Mouse (Mus musculus) neural tube, embryonic 11.5 days (tissue): ENCODE results near the gene Gm20605. TPM values are rescaled to one million over a fixed set of nuclear protein-coding genes. Genes with fewer than 3 reads are reported as not detected.

ENCODE experiments used
- ATAC-seq: fragments of 200-750 bp; cut with Nextera tagmentation; 2 replicates; pipeline ENCODE4 v1.8.0; 2017; ENCODE audit warnings: moderate number of reproducible peaks, mild to moderate bottlenecking, moderate TSS enrichment, moderate library complexity; ENCODE audit not compliant: insufficient read depth, low FRiP score, low TSS enrichment
- DNase-seq: peaks from one replicate; pipeline ENCODE4 v3.0.0-alpha.2; 2015; ENCODE audit warnings: low spot score
- H3K27ac ChIP-seq: fragments of 300-500 bp; sonication (generic); 2 replicates; pipeline ENCODE4 v1.5.1; 2014; ENCODE audit warnings: low read depth, mild to moderate bottlenecking, low read length
- H3K27me3 ChIP-seq: fragments of 300-500 bp; sonication (generic); 2 replicates; pipeline ENCODE4 v1.6.1; 2014; ENCODE audit warnings: mild to moderate bottlenecking, low read length, mixed read lengths; ENCODE audit not compliant: control insufficient read depth, insufficient read depth
- H3K36me3 ChIP-seq: fragments of 300-500 bp; sonication (generic); 2 replicates; pipeline ENCODE4 v1.6.1; 2014; ENCODE audit warnings: mild to moderate bottlenecking, low read length, moderate library complexity, mixed read lengths; ENCODE audit not compliant: control insufficient read depth, insufficient read depth
- H3K4me1 ChIP-seq: fragments of 300-500 bp; sonication (generic); 2 replicates; pipeline ENCODE4 v1.6.1; 2014; ENCODE audit warnings: low read length, mixed read lengths; ENCODE audit not compliant: control insufficient read depth, insufficient read depth
- H3K4me2 ChIP-seq: fragments of 300-500 bp; sonication (generic); 2 replicates; pipeline ENCODE4 v1.6.1; 2014; ENCODE audit warnings: low read depth, mild to moderate bottlenecking, moderate library complexity
- H3K4me3 ChIP-seq: fragments of 300-500 bp; sonication (generic); 2 replicates; pipeline ENCODE4 v1.5.1; 2014; ENCODE audit warnings: low read depth, low read length
- H3K9ac ChIP-seq: fragments of 300-500 bp; sonication (generic); 2 replicates; pipeline ENCODE4 v1.6.1; 2014; ENCODE audit warnings: mild to moderate bottlenecking, low read length
- H3K9me3 ChIP-seq: fragments of 300-500 bp; sonication (generic); 2 replicates; pipeline ENCODE4 v1.6.1; 2016; ENCODE audit warnings: low read length; ENCODE audit not compliant: control insufficient read depth
- WGBS: fragments of 180-500 bp; shearing (Covaris S2); extraction: QIAGEN DNeasy Blood & Tissue Kit; methylation state at CpG from one replicate; pipeline ENCODE4 v1.1.7; 2014; 5-methylcytosine and 5-hydroxymethylcytosine counted together
- polyA plus RNA-seq: library from polyadenylated mRNA; unstranded; fragments of >200 nt; fragmentation: Nextera tagmentation; extraction: Ambion mirVana; gene quantifications from 2 replicates; pipeline ENCODE4 v1.2.1, GENCODE M21; 2014

Gm20605 gene
- polyA plus RNA-seq, 1 experiment from 2014 or later = 8.2 TPM

GRCm38 (mm10) chr5:137670240-137670639, 41.3 kb downstream of the Gm20605 start:
- H3K4me3 ChIP-seq = no peak overlapping the region
- H3K9me3 ChIP-seq = no peaks in the 10 kb centered on the region
- no peak overlapping the region for H3K4me2 ChIP-seq
- DNase-seq = no peak
- H3K4me1 ChIP-seq = peaks cover 5% of the 10 kb centered on the region; the same call in 1 of the 2 replicates
- H3K27ac ChIP-seq = no peak overlapping the region
- H3K27me3 ChIP-seq = no peaks in the 10 kb centered on the region
- ATAC-seq = no peak
- H3K9ac ChIP-seq = no peak overlapping the region
- WGBS = 94% methylated on average over 1 of the region's 1 CpGs
- peaks cover 7% of the 10 kb centered on the region; the same call in 1 of the 2 replicates for H3K36me3 ChIP-seq

GRCm38 (mm10) chr5:137671443-137672240, 42.7 kb downstream of the Gm20605 start:
- no peak overlapping the region; the same call in 1 of the 2 replicates for H3K27ac ChIP-seq
- ATAC-seq = no peak
- H3K27me3 ChIP-seq = no peaks in the 10 kb centered on the region

GRCm38 (mm10) chr5:137672361-137672760, 43.4 kb downstream of the Gm20605 start:
- H3K27me3 ChIP-seq = no peaks in the 10 kb centered on the region
- 0 out of 2 replicates have a peak, but pooled peaks cover 2% of the 10 kb centered on the region for H3K36me3 ChIP-seq
- no peak overlapping the region for H3K4me2 ChIP-seq
- H3K9ac ChIP-seq = no peak overlapping the region
- WGBS = 90% methylated on average over 5 of the region's 5 CpGs
- H3K4me1 ChIP-seq = peaks cover 5% of the 10 kb centered on the region; the same call in 1 of the 2 replicates
- H3K4me3 ChIP-seq = no peak overlapping the region
- no peak for DNase-seq
- H3K9me3 ChIP-seq = no peaks in the 10 kb centered on the region
- H3K27ac ChIP-seq = no peak overlapping the region
- no peak for ATAC-seq

More at GRCm38 (mm10) chr5:137671443-137672240, 42.7 kb downstream of the Gm20605 start:
- 34% methylated on average over 9 of the region's 9 CpGs for WGBS
- Histone ChIP-seq H3K9ac (no peak overlapping the region), H3K9me3 (no peaks in the 10 kb centered on the region), H3K36me3 (peaks cover 3% of the 10 kb centered on the region; the same call in 1 of the 2 replicates), H3K4me3 (no peak overlapping the region), H3K4me1 (peaks cover 5% of the 10 kb centered on the region; the same call in 1 of the 2 replicates), H3K4me2 (no peak overlapping the region)
- no peak for DNase-seq

GRCm38 (mm10) chr5:137673015-137673414, 44.0 kb downstream of the Gm20605 start:
- 93% methylated on average over 6 of the region's 6 CpGs for WGBS
- ATAC-seq = no peak

GRCm38 (mm10) chr5:137674786-137675185, 45.8 kb downstream of the Gm20605 start:
- no peaks in the 10 kb centered on the region for H3K9me3 ChIP-seq
- DNase-seq (no peak), ATAC-seq (no peak)
- WGBS = 96% methylated on average over 8 of the region's 8 CpGs
- H3K27me3 ChIP-seq = no peaks in the 10 kb centered on the region
- no peak overlapping the region for H3K9ac ChIP-seq
- H3K27ac ChIP-seq = no peak overlapping the region
- H3K36me3 ChIP-seq = no peaks in the 10 kb centered on the region
- peaks cover 5% of the 10 kb centered on the region; the same call in 1 of the 2 replicates for H3K4me1 ChIP-seq
- H3K4me3 ChIP-seq = no peak overlapping the region
- H3K4me2 ChIP-seq = no peak overlapping the region

More at GRCm38 (mm10) chr5:137673015-137673414, 44.0 kb downstream of the Gm20605 start:
- H3K4me2 ChIP-seq = no peak overlapping the region
- no peak for DNase-seq
- H3K9ac ChIP-seq = no peak overlapping the region
- no peak overlapping the region for H3K27ac ChIP-seq
- no peaks in the 10 kb centered on the region for H3K36me3 ChIP-seq
- peaks cover 5% of the 10 kb centered on the region; the same call in 1 of the 2 replicates for H3K4me1 ChIP-seq
- H3K4me3 ChIP-seq = no peak overlapping the region
- H3K9me3 ChIP-seq = no peaks in the 10 kb centered on the region
- no peaks in the 10 kb centered on the region for H3K27me3 ChIP-seq

GRCm38 (mm10) chr5:137677859-137678258, 48.9 kb downstream of the Gm20605 start:
- ATAC-seq (no peak), DNase-seq (no peak)
- no peak overlapping the region for H3K4me3 ChIP-seq
- H3K4me2 ChIP-seq = no peak overlapping the region
- WGBS = 97% methylated on average over 8 of the region's 8 CpGs
- H3K27me3 ChIP-seq = no peaks in the 10 kb centered on the region
- H3K27ac ChIP-seq = no peak overlapping the region
- H3K9me3 ChIP-seq = no peaks in the 10 kb centered on the region
- peaks cover 6% of the 10 kb centered on the region; the same call in 1 of the 2 replicates for H3K4me1 ChIP-seq
- H3K36me3 ChIP-seq = no peaks in the 10 kb centered on the region
- no peak overlapping the region for H3K9ac ChIP-seq

GRCm38 (mm10) chr5:137678736-137679135, 49.8 kb downstream of the Gm20605 start:
- no peaks in the 10 kb centered on the region for H3K9me3 ChIP-seq
- no peak overlapping the region for H3K9ac ChIP-seq
- peaks cover 13% of the 10 kb centered on the region for H3K4me1 ChIP-seq
- no peak for DNase-seq
- no peaks in the 10 kb centered on the region for H3K36me3 ChIP-seq
- no peak overlapping the region for H3K4me2 ChIP-seq
- 90% methylated on average over 3 of the region's 3 CpGs for WGBS
- no peak overlapping the region for H3K27ac ChIP-seq
- H3K4me3 ChIP-seq = no peak overlapping the region
- no peaks in the 10 kb centered on the region for H3K27me3 ChIP-seq
- ATAC-seq = no peak

- Histone ChIP-seq H3K4me2 (no peak overlapping the region), H3K4me3 (no peak overlapping the region), H3K36me3 (no peaks in the 10 kb centered on the region), H3K27me3 (no peaks in the 10 kb centered on the region), H3K9ac (no peak overlapping the region), H3K27ac (no peak overlapping the region), H3K9me3 (no peaks in the 10 kb centered on the region), H3K4me1 (peaks cover 13% of the 10 kb centered on the region)
- 86% methylated on average over 4 of the region's 4 CpGs for WGBS
- no peak for ATAC-seq
- DNase-seq = no peak
Observed at GRCm38 (mm10) chr5:137679726-137680125, 50.8 kb downstream of the Gm20605 start.

GRCm38 (mm10) chr5:137682526-137682925, 53.6 kb downstream of the Gm20605 start:
- H3K4me3 ChIP-seq = no peak overlapping the region
- ATAC-seq (no peak), DNase-seq (no peak)
- WGBS = 87% methylated on average over 6 of the region's 6 CpGs
- H3K4me1 ChIP-seq = peaks cover 13% of the 10 kb centered on the region
- no peaks in the 10 kb centered on the region for H3K9me3 ChIP-seq
- H3K27ac ChIP-seq = no peak overlapping the region
- H3K4me2 ChIP-seq = no peak overlapping the region; the same call in 1 of the 2 replicates
- no peak overlapping the region for H3K9ac ChIP-seq
- no peaks in the 10 kb centered on the region for H3K36me3 ChIP-seq
- H3K27me3 ChIP-seq = no peaks in the 10 kb centered on the region
